Mouse (Mus musculus): ENCODE measurements at regions not wholly inside any gene's neighbourhood (a gene's known extent, or its start where the extent isn't known, plus 50 kb on each side); places are given as distances from the start of the nearest gene placed in this dataset.

DNA sequence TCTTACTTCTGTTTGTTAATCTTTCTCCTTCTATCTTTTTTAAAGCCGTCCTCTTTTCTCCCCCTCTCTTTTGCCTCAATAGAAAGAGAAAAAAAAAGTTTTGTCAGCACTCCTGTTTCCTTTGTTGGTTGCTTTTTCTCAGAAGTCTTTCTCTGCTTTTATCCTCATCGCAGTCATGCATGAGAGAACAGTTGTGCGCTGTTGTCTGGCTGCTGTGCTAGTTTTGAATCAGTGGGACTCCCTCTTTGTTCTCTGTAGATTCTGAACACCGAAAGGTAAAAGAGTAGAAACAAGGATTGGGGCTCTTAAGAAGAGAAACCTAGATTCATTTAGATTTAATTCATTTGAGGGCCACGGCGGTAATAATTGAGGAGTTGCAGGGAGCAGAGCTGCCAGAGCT, 204.9 kb upstream of the Gpr101 start:
- no peak for TF ChIP-seq CTCF (IDR thresholded peaks at IDR 0.05)
- no peak for TF ChIP-seq EP300 (IDR thresholded peaks at IDR 0.05)
